Comparison of ENCODE assay signal across 26 mouse cellular contexts in the genomic region with DNA sequence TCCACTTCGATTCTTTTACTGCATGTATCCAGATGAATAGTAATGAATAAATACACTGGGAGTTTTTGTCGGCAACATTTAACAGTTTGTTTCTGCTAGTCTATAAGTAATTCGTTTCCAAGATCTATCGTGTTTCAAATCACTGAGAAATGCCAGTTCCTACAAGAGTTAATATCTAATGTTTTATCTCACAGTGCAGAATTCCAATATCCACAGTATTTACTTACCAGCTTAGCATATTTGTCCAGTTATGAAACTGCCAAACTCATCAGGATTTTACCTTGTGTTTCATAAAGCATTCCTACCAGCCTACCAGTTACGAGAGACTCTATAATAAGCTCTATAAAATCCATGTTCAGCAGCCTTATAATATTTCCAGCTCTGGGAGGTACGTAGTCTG.
"Had no signal": no experiment of that assay in that cellular context is flagged by ENCODE, and none has a peak within 500 bp of the region (broad histone marks: within the 10 kb centered on the region; RNA-seq: fewer than 3 reads in every experiment).

No protein-coding gene starts in this region.

- H3K4me1 ChIP-seq: embryonic facial prominence, embryonic 10.5 days; embryonic facial prominence, embryonic 12.5 days; embryonic facial prominence, embryonic 15.5 days; forebrain, embryonic 10.5 days; forebrain, embryonic 12.5 days; forebrain, embryonic 13.5 days; forebrain, embryonic 15.5 days had no signal

- H3K27me3 ChIP-seq: embryonic facial prominence, embryonic 12.5 days; embryonic facial prominence, embryonic 13.5 days; embryonic facial prominence, embryonic 15.5 days; forebrain, embryonic 12.5 days; forebrain, embryonic 13.5 days; forebrain, embryonic 15.5 days had no signal

- H3K36me3 ChIP-seq: embryonic facial prominence, embryonic 10.5 days; embryonic facial prominence, embryonic 12.5 days; embryonic facial prominence, embryonic 13.5 days; embryonic facial prominence, embryonic 15.5 days; forebrain, embryonic 10.5 days; forebrain, embryonic 12.5 days; forebrain, embryonic 15.5 days had no signal

- H3K27ac ChIP-seq: embryonic facial prominence, embryonic 10.5 days; embryonic facial prominence, embryonic 12.5 days; embryonic facial prominence, embryonic 15.5 days; forebrain, embryonic 10.5 days; forebrain, embryonic 12.5 days; forebrain, embryonic 13.5 days; forebrain, embryonic 15.5 days; gastrocnemius, adult 2 months; heart, adult 2 months had no signal

- H3K4me3 ChIP-seq: embryonic facial prominence, embryonic 10.5 days; embryonic facial prominence, embryonic 12.5 days; embryonic facial prominence, embryonic 13.5 days; embryonic facial prominence, embryonic 15.5 days; erythroblast, embryonic 14.5 days; forebrain, embryonic 10.5 days; forebrain, embryonic 12.5 days; forebrain, embryonic 13.5 days; forebrain, embryonic 15.5 days; gastrocnemius, adult 2 months; heart, adult 2 months had no signal

- H3K9ac ChIP-seq: embryonic facial prominence, embryonic 12.5 days; embryonic facial prominence, embryonic 13.5 days; embryonic facial prominence, embryonic 15.5 days; forebrain, embryonic 12.5 days; forebrain, embryonic 13.5 days; forebrain, embryonic 15.5 days; forebrain, postnatal 0 days had no signal

- DNase-seq: cerebellum, adult 8-10 months; cerebellum, adult 9-10 months; cerebellum, adult 9-11 months; cerebellum, postnatal 10 days; cerebellum, postnatal 14 days; cerebellum, postnatal 25 days; cerebellum, postnatal 36 days; embryo, embryonic 11 days; forebrain, postnatal 0 days; gastrocnemius, adult 2 months; gastrocnemius, postnatal 10 days; gastrocnemius, postnatal 14 days; gastrocnemius, postnatal 25 days; gastrocnemius, postnatal 36 days; heart, adult 11 months; heart, adult 18-20 months; heart, adult 2 months had no signal
